Mouse (Mus musculus): ENCODE measurements at regions not wholly inside any gene's neighbourhood (a gene's known extent, or its start where the extent isn't known, plus 50 kb on each side); places are given as distances from the start of the nearest gene placed in this dataset.
"Not testable (repeated sequence)": the region's sequence is repeated elsewhere in the genome, so short reads cannot be mapped to it uniquely, and the experiment has no call there.

- dilution Hi-C loops (cut with MboI; ENCODE audit: extremely low pct_ligation_motif_present, extremely low pct_unique_long_range_greater_than_20kb, low sequenced_read_pairs): no loop called here
- Histone ChIP-seq H3K4me3 (replicated peaks in 1 of 3; ENCODE audit: low read depth in 2 of 3, low read length in 2 of 3, poor library complexity in 1 of 3) (no peak overlapping the region), H3K4me1 (ENCODE audit: control insufficient read depth in 1 of 2, insufficient read depth in 2 of 2) (no peaks in the 10 kb centered on the region), H3K27ac (ENCODE audit: insufficient read depth, low read depth) (no peak overlapping the region), H3K4me2 (ENCODE audit: insufficient read depth, low read depth, poor library complexity, severe bottlenecking) (no peak overlapping the region), H3K36me3 (replicated peaks in 1 of 2; ENCODE audit: control insufficient read depth in 1 of 2, insufficient read depth in 1 of 2, low read length in 1 of 2) (no peaks in the 10 kb centered on the region), H3K27me3 (replicated peaks) (no peaks in the 10 kb centered on the region), H3K9me3 (replicated peaks; ENCODE audit: low read length) (peaks cover 70% of the 10 kb centered on the region), H3K79me2 (replicated peaks; ENCODE audit: control insufficient read depth, extremely low read depth, insufficient read depth, poor library complexity, severe bottlenecking) (no peaks in the 10 kb centered on the region), H3K9ac (ENCODE audit: insufficient read depth, low read depth) (no peak overlapping the region)
- in situ Hi-C loops (cut with MboI; ENCODE audit: low pct_ligation_motif_present, low pct_unique_long_range_greater_than_20kb, low sequenced_read_pairs): no loop called here
- no peak for DNase-seq (ENCODE audit: extremely low read depth)
- TF ChIP-seq JUND (conservative IDR thresholded peaks at IDR 0.05; ENCODE audit: low read depth, low read length): no peak
- no peak for TF ChIP-seq ETS1 (conservative IDR thresholded peaks at IDR 0.05; ENCODE audit: low read depth, low read length)
These were observed 411.9 kb upstream of the Auts2 start for GRCm38 (mm10) chr5:132955051-132955450.

- Histone ChIP-seq H3K27ac (ENCODE audit: insufficient read depth, low read depth) (no peak overlapping the region), H3K79me2 (replicated peaks; ENCODE audit: control insufficient read depth, extremely low read depth, insufficient read depth, poor library complexity, severe bottlenecking) (no peaks in the 10 kb centered on the region), H3K4me2 (ENCODE audit: insufficient read depth, low read depth, poor library complexity, severe bottlenecking) (no peak overlapping the region), H3K4me1 (ENCODE audit: control insufficient read depth in 1 of 2, insufficient read depth in 2 of 2) (no peaks in the 10 kb centered on the region; a peak in 1 of 4 replicates), H3K9me3 (replicated peaks; ENCODE audit: low read length) (peaks cover 84% of the 10 kb centered on the region), H3K4me3 (replicated peaks in 1 of 3; ENCODE audit: low read depth in 2 of 3, low read length in 2 of 3, poor library complexity in 1 of 3) (no peak overlapping the region), H3K9ac (ENCODE audit: insufficient read depth, low read depth) (no peak overlapping the region), H3K36me3 (replicated peaks in 1 of 2; ENCODE audit: control insufficient read depth in 1 of 2, insufficient read depth in 1 of 2, low read length in 1 of 2) (no peaks in the 10 kb centered on the region), H3K27me3 (replicated peaks) (no peaks in the 10 kb centered on the region)
- TF ChIP-seq IRF4 (IDR thresholded peaks at IDR 0.05; ENCODE audit: low read depth, low read length) (no peak), MEF2A (IDR thresholded peaks at IDR 0.05; ENCODE audit: borderline replicate concordance, low read depth, low read length) (no peak), POLR2AphosphoS2 (IDR thresholded peaks at IDR 0.05; ENCODE audit: low read depth, low read length) (no peak), GABPA (IDR thresholded peaks at IDR 0.05; ENCODE audit: insufficient replicate concordance, low read depth, low read length) (no peak), MXI1 (IDR thresholded peaks at IDR 0.05; ENCODE audit: low read depth, low read length) (no peak), ZC3H11A (IDR thresholded peaks at IDR 0.05; ENCODE audit: low read depth, low read length) (no peak), USF1 (IDR thresholded peaks at IDR 0.05; ENCODE audit: low read depth, low read length) (no peak), POLR2A (IDR thresholded peaks at IDR 0.05; ENCODE audit: low read depth, low read length) (no peak), E2F4 (IDR thresholded peaks at IDR 0.05; ENCODE audit: insufficient replicate concordance, low read depth, low read length) (no peak), UBTF (IDR thresholded peaks at IDR 0.05; ENCODE audit: low read depth, low read length) (no peak), USF2 (conservative IDR thresholded peaks at IDR 0.05; ENCODE audit: low read depth, low read length) (no peak), MYC (IDR thresholded peaks at IDR 0.05; ENCODE audit: low read depth, low read length) (no peak), TCF12 (IDR thresholded peaks at IDR 0.05; ENCODE audit: low read depth, low read length) (no peak)
- in situ Hi-C loops (cut with MboI; ENCODE audit: low pct_ligation_motif_present, low pct_unique_long_range_greater_than_20kb, low sequenced_read_pairs): no loop called here
- no peak for DNase-seq (ENCODE audit: extremely low read depth)
- dilution Hi-C loops (cut with MboI; ENCODE audit: extremely low pct_ligation_motif_present, extremely low pct_unique_long_range_greater_than_20kb, low sequenced_read_pairs): no loop called here
These were observed 390.4 kb upstream of the Auts2 start for GRCm38 (mm10) chr5:132933439-132933980.

- dilution Hi-C loops (cut with MboI; ENCODE audit: extremely low pct_ligation_motif_present, extremely low pct_unique_long_range_greater_than_20kb, low sequenced_read_pairs); in situ Hi-C loops (cut with MboI; ENCODE audit: low pct_ligation_motif_present, low pct_unique_long_range_greater_than_20kb, low sequenced_read_pairs): not testable (repeated sequence)
These were observed 386.8 kb upstream of the Auts2 start for GRCm38 (mm10) chr5:132929955-132930354.

More at GRCm38 (mm10) chr5:132929955-132930354, 386.8 kb upstream of the Auts2 start:
- H3K9ac ChIP-seq (ENCODE audit: insufficient read depth, low read depth); H3K79me2 ChIP-seq (replicated peaks; ENCODE audit: control insufficient read depth, extremely low read depth, insufficient read depth, poor library complexity, severe bottlenecking); DNase-seq (ENCODE audit: extremely low read depth); H3K36me3 ChIP-seq (replicated peaks in 1 of 2; ENCODE audit: control insufficient read depth in 1 of 2, insufficient read depth in 1 of 2, low read length in 1 of 2); H3K4me3 ChIP-seq (replicated peaks in 1 of 3; ENCODE audit: low read depth in 2 of 3, low read length in 2 of 3, poor library complexity in 1 of 3); H3K27me3 ChIP-seq (replicated peaks); H3K4me2 ChIP-seq (ENCODE audit: insufficient read depth, low read depth, poor library complexity, severe bottlenecking); H3K27ac ChIP-seq (ENCODE audit: insufficient read depth, low read depth); H3K4me1 ChIP-seq (ENCODE audit: control insufficient read depth in 1 of 2, insufficient read depth in 2 of 2): not testable (repeated sequence)
- H3K9me3 ChIP-seq (replicated peaks; ENCODE audit: low read length): peaks cover 82% of the 10 kb centered on the region

Data from CH12.LX (cell line).